Mouse (Mus musculus) limb, embryonic 10.5 days (tissue): ENCODE measurements around the gene Mocs3. TPM values are rescaled to one million over a fixed set of nuclear protein-coding genes. Genes with fewer than 3 reads are reported as not detected.

Source experiments
- DNase-seq: peaks from one replicate; pipeline ENCODE4 v3.0.0-alpha.2; 2017; ENCODE audit warnings: low spot score
- H3K27ac ChIP-seq: fragments of 300-500 bp; sonication (generic); 2 replicates; pipeline ENCODE4 v1.5.1; 2016; ENCODE audit warnings: mild to moderate bottlenecking
- H3K27me3 ChIP-seq: fragments of 300-500 bp; sonication (generic); 2 replicates; pipeline ENCODE4 v1.6.1; 2016; ENCODE audit warnings: low read depth, mild to moderate bottlenecking; ENCODE audit not compliant: poor library complexity, severe bottlenecking
- H3K36me3 ChIP-seq: fragments of 300-500 bp; sonication (generic); 2 replicates; pipeline ENCODE4 v1.6.1; 2016; ENCODE audit warnings: mild to moderate bottlenecking, moderate library complexity
- H3K4me1 ChIP-seq: fragments of 300-500 bp; sonication (generic); 2 replicates; pipeline ENCODE4 v1.6.1; 2016
- H3K4me3 ChIP-seq: fragments of 300-500 bp; sonication (generic); 2 replicates; pipeline ENCODE4 v1.5.1; 2016; ENCODE audit warnings: mild to moderate bottlenecking, moderate library complexity
- H3K9me3 ChIP-seq: fragments of 300-500 bp; sonication (generic); replicated peaks from 2 replicates; pipeline ENCODE4 v1.6.1; 2016; ENCODE audit warnings: mild to moderate bottlenecking
- WGBS: fragments of 180-500 bp; shearing (Covaris S2); methylation state at CpG from one replicate; pipeline ENCODE4 v1.1.7; 2016; 5-methylcytosine and 5-hydroxymethylcytosine counted together
- polyA plus RNA-seq: library from polyadenylated mRNA; unstranded; fragments of >200 nt; fragmentation: Nextera tagmentation; extraction: Ambion mirVana; gene quantifications from 2 replicates; pipeline ENCODE4 v1.2.1, GENCODE M21; 2016

Mocs3 gene
- polyA plus RNA-seq, 1 experiment from 2014 or later = 7.4 TPM

DNA sequence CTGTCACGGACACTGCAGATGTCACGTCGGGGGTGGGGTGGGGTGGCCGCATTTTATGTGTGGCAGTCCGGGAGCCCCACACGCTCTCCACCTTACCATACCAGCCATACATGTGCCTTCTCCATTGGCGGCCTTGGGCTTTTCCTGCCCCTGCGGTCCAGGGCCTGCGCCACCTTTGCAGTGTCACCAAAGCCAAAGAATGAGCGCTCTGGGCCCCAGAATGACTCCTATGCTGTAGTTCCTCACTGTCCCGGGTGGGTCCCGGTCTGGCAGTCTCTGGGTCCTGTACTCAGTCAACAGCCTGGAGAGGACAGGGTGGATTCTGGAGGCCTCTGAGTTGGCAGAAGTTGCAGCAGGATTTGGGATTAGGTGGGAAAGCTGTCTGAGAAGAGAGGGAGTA, 51.2 kb downstream of the Mocs3 start, which contains the start of gene Kcng1:
Gene Kcng1 (minus strand): TSS at position 155 of the 400 bp plus-strand sequence.
- peak within 1 kb of the TSS; percentile 63 for H3K4me3 ChIP-seq
- peak within 1 kb of the TSS; percentile 77 for H3K27ac ChIP-seq
- WGBS = 10% methylated on average over 12 of the region's 12 CpGs
- DNase-seq = no peak
- no peaks in the 10 kb centered on the region for H3K36me3 ChIP-seq
- H3K9me3 ChIP-seq = no peaks in the 10 kb centered on the region
- H3K27me3 ChIP-seq = peaks cover 82% of the 10 kb centered on the region
- peaks cover 35% of the 10 kb centered on the region for H3K4me1 ChIP-seq

Other genes starting within 250 kb of the Mocs3 start
- gene Ripor3, start 220.0 kb upstream of the Mocs3 start, polyA plus RNA-seq = 0.44 and 0.49 TPM in 2 replicates
- gene Pard6b, start 149.6 kb upstream of the Mocs3 start, polyA plus RNA-seq = 4.5 and 6.0 TPM in 2 replicates
- 5.7 and 5.8 TPM in 2 replicates for gene Adnp, start 23.5 kb upstream of the Mocs3 start, polyA plus RNA-seq
- gene Gm20716, start 258 bp upstream of the Mocs3 start, polyA plus RNA-seq = 18.4 and 22.2 TPM in 2 replicates
- gene Dpm1, start within 50 bp of the Mocs3 start, polyA plus RNA-seq = 58.3 and 60.7 TPM in 2 replicates
- 1.4 and 2.3 TPM in 2 replicates for gene Kcng1, start 51.1 kb downstream of the Mocs3 start, polyA plus RNA-seq